Mouse (Mus musculus) MEL (cell line): ENCODE measurements around the gene Bscl2.

ENCODE experiments used
- EP300 ChIP-seq, 2 experiments: IDR thresholded peaks; 2 replicates each; pipeline ENCODE4 v1.6.1; 2011; ENCODE audit warnings: improper control_type of control experiment in 2 of 2, low read length in 2 of 2, low read depth in 1 of 2, mild to moderate bottlenecking in 1 of 2
- NRF1 ChIP-seq: IDR thresholded peaks from 2 replicates; pipeline ENCODE4 v1.6.1; 2014; ENCODE audit warnings: low read depth, mild to moderate bottlenecking, inconsistent platforms, low read length, improper control_type of control experiment, moderate library complexity; ENCODE audit not compliant: poor library complexity, insufficient read depth, severe bottlenecking
- USF1 ChIP-seq: IDR thresholded peaks from 2 replicates; pipeline ENCODE4 v1.6.1; 2014; ENCODE audit warnings: low read depth, mild to moderate bottlenecking, inconsistent platforms, low read length, improper control_type of control experiment, moderate library complexity
- ZNF384 ChIP-seq: IDR thresholded peaks from 2 replicates; pipeline ENCODE4 v1.6.1; 2012; ENCODE audit warnings: low read depth, mild to moderate bottlenecking, inconsistent platforms, low read length, improper control_type of control experiment

- TF ChIP-seq EP300 (IDR thresholded peaks at IDR 0.05; ENCODE audit: low read depth in 1 of 2, low read length in 2 of 2) (no peak), USF1 (no peak), ZNF384 (no peak), NRF1 (no peak)
These were observed 3.7 kb downstream of the Bscl2 start for GRCm38 (mm10) chr19:8841012-8841411.
